Mouse (Mus musculus) intestine, embryonic 15.5 days (tissue): ENCODE measurements around the gene Zfyve27. TPM values are rescaled to one million over a fixed set of nuclear protein-coding genes. Genes with fewer than 3 reads are reported as not detected.

Experiments used
- ATAC-seq: fragments of 200-750 bp; cut with Nextera tagmentation; 2 replicates; pipeline ENCODE4 v1.8.0; 2017; ENCODE audit warnings: moderate TSS enrichment, moderate library complexity
- H3K27ac ChIP-seq: fragments of 300-500 bp; sonication (generic); 2 replicates; pipeline ENCODE4 v1.5.1; 2015; ENCODE audit warnings: mild to moderate bottlenecking, inconsistent platforms
- H3K27me3 ChIP-seq: fragments of 300-500 bp; sonication (generic); replicated peaks from 2 replicates; pipeline ENCODE4 v1.6.1; 2015; ENCODE audit warnings: inconsistent platforms
- H3K36me3 ChIP-seq: fragments of 300-500 bp; sonication (generic); 2 replicates; pipeline ENCODE4 v1.6.1; 2015; ENCODE audit warnings: inconsistent platforms
- H3K4me1 ChIP-seq: fragments of 300-500 bp; sonication (generic); replicated peaks from 2 replicates; pipeline ENCODE4 v1.6.1; 2015; ENCODE audit warnings: inconsistent platforms
- H3K4me2 ChIP-seq: fragments of 300-500 bp; sonication (generic); replicated peaks from 2 replicates; pipeline ENCODE4 v1.6.1; 2015; ENCODE audit warnings: mild to moderate bottlenecking, inconsistent platforms
- H3K4me3 ChIP-seq: fragments of 300-500 bp; sonication (generic); replicated peaks from 2 replicates; pipeline ENCODE4 v1.5.1; 2015; ENCODE audit warnings: inconsistent platforms
- H3K9ac ChIP-seq: fragments of 300-500 bp; sonication (generic); 2 replicates; pipeline ENCODE4 v1.6.1; 2015; ENCODE audit warnings: inconsistent platforms
- H3K9me3 ChIP-seq: fragments of 300-500 bp; sonication (generic); 2 replicates; pipeline ENCODE4 v1.6.1; 2016; ENCODE audit warnings: inconsistent platforms
- WGBS: fragments of 180-500 bp; shearing (Covaris S2); methylation state at CpG from one replicate; pipeline ENCODE4 v1.1.7; 2015; 5-methylcytosine and 5-hydroxymethylcytosine counted together
- polyA plus RNA-seq: library from polyadenylated mRNA; unstranded; fragments of >200 nt; fragmentation: Nextera tagmentation; extraction: Ambion mirVana; gene quantifications from 2 replicates; pipeline ENCODE4 v1.2.1, GENCODE M21; 2015

Zfyve27 gene
- polyA plus RNA-seq, 1 experiment from 2014 or later: 20.6 TPM

GRCm38 (mm10) chr19:42129509-42130293 lies 34.0 kb upstream of the Zfyve27 start:
- H3K4me1 ChIP-seq: peaks cover 23% of the 10 kb centered on the region; the same call in 1 of the 2 replicates
- peak; percentile 13 for ATAC-seq
- H3K36me3 ChIP-seq: peaks cover 2% of the 10 kb centered on the region; the same call in 1 of the 2 replicates
- no peaks in the 10 kb centered on the region for H3K9me3 ChIP-seq
- H3K27ac ChIP-seq: peak overlapping the region; percentile 72
- H3K4me3 ChIP-seq: peak overlapping the region; percentile 62
- peak overlapping the region; percentile 74; the same call in 1 of the 2 replicates for H3K9ac ChIP-seq
- 44% methylated on average over 14 of the region's 14 CpGs for WGBS
- peak overlapping the region; percentile 88 for H3K4me2 ChIP-seq
- H3K27me3 ChIP-seq: no peaks in the 10 kb centered on the region

GRCm38 (mm10) chr19:42130294-42130606 lies 33.5 kb upstream of the Zfyve27 start:
- ATAC-seq: no peak
- H3K4me3 ChIP-seq: no peak overlapping the region
- no peak overlapping the region for H3K27ac ChIP-seq
- H3K4me2 ChIP-seq: no peak overlapping the region
- no peaks in the 10 kb centered on the region for H3K36me3 ChIP-seq
- no peaks in the 10 kb centered on the region for H3K9me3 ChIP-seq
- 64% methylated on average over 3 of the region's 3 CpGs for WGBS
- H3K27me3 ChIP-seq: no peaks in the 10 kb centered on the region
- H3K4me1 ChIP-seq: peaks cover 23% of the 10 kb centered on the region; the same call in 1 of the 2 replicates
- H3K9ac ChIP-seq: no peak overlapping the region

GRCm38 (mm10) chr19:42131101-42131500 lies 32.6 kb upstream of the Zfyve27 start:
- no peak overlapping the region for H3K27ac ChIP-seq
- no peak overlapping the region for H3K4me2 ChIP-seq
- ATAC-seq: no peak
- H3K4me1 ChIP-seq: peaks cover 23% of the 10 kb centered on the region; the same call in 1 of the 2 replicates
- 77% methylated on average over 5 of the region's 5 CpGs for WGBS
- no peak overlapping the region for H3K9ac ChIP-seq
- H3K36me3 ChIP-seq: no peaks in the 10 kb centered on the region
- H3K4me3 ChIP-seq: no peak overlapping the region
- H3K9me3 ChIP-seq: no peaks in the 10 kb centered on the region
- H3K27me3 ChIP-seq: no peaks in the 10 kb centered on the region

GRCm38 (mm10) chr19:42135070-42135469 lies 28.7 kb upstream of the Zfyve27 start:
- H3K27ac ChIP-seq: no peak overlapping the region
- H3K9me3 ChIP-seq: no peaks in the 10 kb centered on the region
- peaks cover 5% of the 10 kb centered on the region; the same call in 1 of the 2 replicates for H3K4me1 ChIP-seq
- ATAC-seq: no peak
- H3K9ac ChIP-seq: no peak overlapping the region
- H3K4me2 ChIP-seq: no peak overlapping the region
- no peaks in the 10 kb centered on the region for H3K27me3 ChIP-seq
- H3K4me3 ChIP-seq: no peak overlapping the region
- no peaks in the 10 kb centered on the region for H3K36me3 ChIP-seq

- Histone ChIP-seq H3K27me3 (no peaks in the 10 kb centered on the region), H3K9ac (no peak overlapping the region), H3K4me3 (no peak overlapping the region), H3K27ac (no peak overlapping the region), H3K9me3 (no peaks in the 10 kb centered on the region), H3K36me3 (no peaks in the 10 kb centered on the region), H3K4me1 (no peaks in the 10 kb centered on the region), H3K4me2 (no peak overlapping the region)
- 39% methylated on average over 5 of the region's 5 CpGs for WGBS
- ATAC-seq: no peak
Measured at GRCm38 (mm10) chr19:42136126-42136525, 27.6 kb upstream of the Zfyve27 start.

- Histone ChIP-seq H3K27ac (no peak overlapping the region), H3K4me1 (no peaks in the 10 kb centered on the region), H3K9me3 (no peaks in the 10 kb centered on the region), H3K36me3 (no peaks in the 10 kb centered on the region), H3K9ac (no peak overlapping the region), H3K4me2 (no peak overlapping the region), H3K4me3 (no peak overlapping the region), H3K27me3 (no peaks in the 10 kb centered on the region)
- no peak for ATAC-seq
- WGBS: 89% methylated on average over 4 of the region's 4 CpGs
Measured at GRCm38 (mm10) chr19:42137167-42137672, 26.5 kb upstream of the Zfyve27 start.

GRCm38 (mm10) chr19:42138517-42139285 lies 25.1 kb upstream of the Zfyve27 start:
- no peak overlapping the region for H3K4me2 ChIP-seq
- no peak overlapping the region for H3K4me3 ChIP-seq
- no peaks in the 10 kb centered on the region for H3K36me3 ChIP-seq
- ATAC-seq: no peak
- no peaks in the 10 kb centered on the region for H3K4me1 ChIP-seq
- H3K9ac ChIP-seq: no peak overlapping the region
- no peaks in the 10 kb centered on the region for H3K9me3 ChIP-seq
- no peak overlapping the region for H3K27ac ChIP-seq
- 82% methylated on average over 15 of the region's 15 CpGs for WGBS
- H3K27me3 ChIP-seq: no peaks in the 10 kb centered on the region

GRCm38 (mm10) chr19:42139724-42140517 lies 23.8 kb upstream of the Zfyve27 start:
- WGBS: 74% methylated on average over 5 of the region's 5 CpGs
- H3K4me2 ChIP-seq: no peak overlapping the region
- H3K9ac ChIP-seq: no peak overlapping the region
- no peaks in the 10 kb centered on the region for H3K9me3 ChIP-seq
- no peaks in the 10 kb centered on the region for H3K27me3 ChIP-seq
- no peak for ATAC-seq
- H3K4me3 ChIP-seq: no peak overlapping the region
- no peaks in the 10 kb centered on the region for H3K36me3 ChIP-seq
- H3K27ac ChIP-seq: no peak overlapping the region
- H3K4me1 ChIP-seq: no peaks in the 10 kb centered on the region

GRCm38 (mm10) chr19:42141998-42142397 lies 21.8 kb upstream of the Zfyve27 start:
- no peak for ATAC-seq
- Histone ChIP-seq H3K27ac (no peak overlapping the region), H3K36me3 (no peaks in the 10 kb centered on the region), H3K4me3 (no peak overlapping the region), H3K9ac (no peak overlapping the region), H3K27me3 (no peaks in the 10 kb centered on the region), H3K4me2 (no peak overlapping the region), H3K4me1 (peaks cover 3% of the 10 kb centered on the region; the same call in 1 of the 2 replicates), H3K9me3 (no peaks in the 10 kb centered on the region)
- 71% methylated on average over 3 of the region's 3 CpGs for whole genome bisulfite sequencing

GRCm38 (mm10) chr19:42142757-42143156 lies 21.0 kb upstream of the Zfyve27 start:
- no peak for ATAC-seq
- Histone ChIP-seq H3K36me3 (no peaks in the 10 kb centered on the region), H3K9me3 (no peaks in the 10 kb centered on the region), H3K4me1 (peaks cover 4% of the 10 kb centered on the region; the same call in 1 of the 2 replicates), H3K27ac (no peak overlapping the region), H3K9ac (no peak overlapping the region), H3K4me2 (no peak overlapping the region), H3K4me3 (no peak overlapping the region), H3K27me3 (no peaks in the 10 kb centered on the region)
- 86% methylated on average over 2 of the region's 2 CpGs for WGBS

GRCm38 (mm10) chr19:42144067-42144466 lies 19.7 kb upstream of the Zfyve27 start:
- Histone ChIP-seq H3K4me1 (peaks cover 16% of the 10 kb centered on the region), H3K4me2 (no peak overlapping the region), H3K9me3 (no peaks in the 10 kb centered on the region), H3K9ac (no peak overlapping the region), H3K27ac (no peak overlapping the region), H3K4me3 (no peak overlapping the region), H3K36me3 (no peaks in the 10 kb centered on the region), H3K27me3 (no peaks in the 10 kb centered on the region; the same call in 1 of the 2 replicates)
- WGBS: 49% methylated on average over 6 of the region's 6 CpGs
- ATAC-seq: no peak
